Mouse (Mus musculus) adrenal gland, adult (tissue): ENCODE results near the gene Garnl3.
A peak's percentile ranks its signal among the peaks of the same experiment; 100 is the strongest.
"Not testable (repeated sequence)": the region's sequence is repeated elsewhere in the genome, so short reads cannot be mapped to it uniquely, and the experiment has no call there.

Experiments used
- DNase-seq, 2 experiments: peaks; one replicate each; pipeline ENCODE4 v3.0.0; 2022 to 2023; ENCODE audit warnings: low spot score in 1 of 2; ENCODE audit not compliant: inconsistent age in 2 of 2

The Garnl3 gene

GRCm38 (mm10) chr2:33033281-33033680, 98.2 kb downstream of the Garnl3 start:
- peak in 1 of 2 experiments; percentile 71 for DNase-seq

GRCm38 (mm10) chr2:33032391-33033062, 98.9 kb downstream of the Garnl3 start:
- DNase-seq, result no peak

- DNase-seq, result no peak
Observed at GRCm38 (mm10) chr2:33025040-33025439, 106.4 kb downstream of the Garnl3 start.

- DNase-seq, result peak; percentile 28 to 37
Observed at GRCm38 (mm10) chr2:33024564-33024963, 106.9 kb downstream of the Garnl3 start.

GRCm38 (mm10) chr2:33022846-33023245, 108.6 kb downstream of the Garnl3 start:
- no peak for DNase-seq

GRCm38 (mm10) chr2:33018026-33018425, 113.4 kb downstream of the Garnl3 start:
- DNase-seq, result peak; percentile 56 to 87

- no peak for DNase-seq
Observed at GRCm38 (mm10) chr2:33017191-33017590, 114.3 kb downstream of the Garnl3 start.

GRCm38 (mm10) chr2:33014877-33015276, 116.6 kb downstream of the Garnl3 start:
- no peak for DNase-seq

GRCm38 (mm10) chr2:33009055-33009454, 122.4 kb downstream of the Garnl3 start:
- DNase-seq, result not testable (repeated sequence)

- no peak for DNase-seq
Observed at GRCm38 (mm10) chr2:33005041-33005440, 126.4 kb downstream of the Garnl3 start.

- no peak for DNase-seq
Observed at GRCm38 (mm10) chr2:33002144-33002543, 129.3 kb downstream of the Garnl3 start.

- DNase-seq, result no peak
Observed at GRCm38 (mm10) chr2:32999752-33000151, 131.7 kb downstream of the Garnl3 start.

- no peak for DNase-seq
Observed at GRCm38 (mm10) chr2:32997792-32998191, 133.7 kb downstream of the Garnl3 start.

- DNase-seq, result no peak
Observed at GRCm38 (mm10) chr2:32997081-32997480, 134.4 kb downstream of the Garnl3 start.

GRCm38 (mm10) chr2:32992130-32992529, 139.3 kb downstream of the Garnl3 start:
- DNase-seq, result no peak

- peak in 1 of 2 experiments; percentile 52 for DNase-seq
Observed at GRCm38 (mm10) chr2:32990167-32990832, 141.2 kb downstream of the Garnl3 start.

- DNase-seq, result no peak
Observed at GRCm38 (mm10) chr2:32989376-32989775, 142.1 kb downstream of the Garnl3 start.

- DNase-seq, result no peak
Observed at GRCm38 (mm10) chr2:32985844-32986243, 145.6 kb downstream of the Garnl3 start.

- DNase-seq, result peak in 1 of 2 experiments; percentile 52
Observed at GRCm38 (mm10) chr2:32983617-32984016, 147.8 kb downstream of the Garnl3 start.

GRCm38 (mm10) chr2:32982700-32983099, 148.8 kb downstream of the Garnl3 start:
- peak in 1 of 2 experiments; percentile 72 for DNase-seq

- DNase-seq, result peak; percentile 95 to 97
Observed at GRCm38 (mm10) chr2:32981725-32982271, 149.7 kb downstream of the Garnl3 start, which contains the start of gene Slc2a8. TSS of gene Slc2a8 (minus strand) at chr2:32982083.

- DNase-seq, result peak; percentile 58 to 82
Observed at GRCm38 (mm10) chr2:32981281-32981680, 150.2 kb downstream of the Garnl3 start.
